Mouse (Mus musculus) bone marrow macrophage, adult 2 months (primary cell): ENCODE results near the gene Rhoh.

Experiments
- CTCF ChIP-seq: IDR thresholded peaks from 2 replicates; pipeline ENCODE4 v1.5.1; 2012; ENCODE audit warnings: low read depth, mild to moderate bottlenecking, low read length, moderate library complexity
- POLR2A ChIP-seq: IDR thresholded peaks from 2 replicates; pipeline ENCODE4 v1.6.1; 2012; ENCODE audit warnings: mild to moderate bottlenecking, low read depth, low read length, borderline replicate concordance

DNA sequence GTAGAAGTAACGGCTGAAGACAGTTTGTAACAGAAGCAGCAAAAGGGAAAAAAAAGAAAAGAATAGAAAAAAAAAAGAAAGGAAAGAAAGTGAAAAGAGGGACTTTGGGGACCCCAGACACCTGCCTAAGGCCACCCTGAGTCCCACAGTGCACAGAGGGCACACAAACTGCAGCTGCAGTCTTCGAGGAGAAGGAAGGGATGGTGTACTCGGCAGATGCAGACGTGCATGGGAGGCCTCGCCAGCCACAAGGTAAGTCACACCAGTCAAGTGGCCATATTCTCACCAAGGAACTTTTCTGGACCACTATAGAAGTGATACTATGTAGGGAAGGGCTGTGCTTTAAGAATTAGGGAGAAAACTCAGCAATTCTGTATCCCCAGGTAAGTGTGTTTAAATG is 73.8 kb downstream of the Rhoh start, which contains the start of gene Chrna9:
- TF ChIP-seq CTCF (no peak), POLR2A (no peak)
